Mouse (Mus musculus) liver, postnatal 0 days (tissue): ENCODE measurements around the gene Anapc15-ps.

Experiments used
- CTCF ChIP-seq: sonication (generic); IDR thresholded peaks from 2 replicates; pipeline ENCODE4 v1.5.1; 2016; ENCODE audit warnings: antibody characterized with exemption, low read depth
- EP300 ChIP-seq: IDR thresholded peaks from 2 replicates; pipeline ENCODE4 v1.6.1; 2016; ENCODE audit warnings: antibody characterized with exemption, low read depth, mild to moderate bottlenecking

- TF ChIP-seq CTCF, result no peak
- TF ChIP-seq EP300, result no peak
Observed at GRCm38 (mm10) chr10:95681481-95681880, 8.2 kb upstream of the Anapc15-ps start.
